Mouse (Mus musculus): ENCODE results near the gene Gnao1. TPM values are rescaled to one million over a fixed set of nuclear protein-coding genes. Genes with fewer than 3 reads are reported as not detected.

The Gnao1 gene
- polyA plus RNA-seq, 1 experiment from 2014 or later, result 9.4 TPM

GRCm38 (mm10) chr8:93960909-93961308, 151.1 kb downstream of the Gnao1 start:
- Histone ChIP-seq H3K4me3 (no peak overlapping the region), H3K27me3 (no peaks in the 10 kb centered on the region), H3K27ac (no peak overlapping the region), H3K9me3 (no peaks in the 10 kb centered on the region), H3K4me1 (no peaks in the 10 kb centered on the region), H3K36me3 (0 out of 2 replicates have a peak, but pooled peaks cover under 1% of the 10 kb centered on the region), H3K4me2 (no peak overlapping the region), H3K9ac (no peak overlapping the region)
- WGBS, result 85% methylated on average over 6 of the region's 6 CpGs
- no peak for ATAC-seq (ENCODE audit: insufficient number of reproducible peaks, insufficient read depth, low FRiP score, low TSS enrichment, low read depth)

GRCm38 (mm10) chr8:93968293-93968692, 158.5 kb downstream of the Gnao1 start:
- peak overlapping the region; percentile 53; the same call in 1 of the 2 replicates for H3K27ac ChIP-seq
- no peak overlapping the region for H3K4me3 ChIP-seq
- H3K4me2 ChIP-seq, result no peak overlapping the region
- no peak overlapping the region for H3K9ac ChIP-seq
- ATAC-seq (ENCODE audit: insufficient number of reproducible peaks, insufficient read depth, low FRiP score, low TSS enrichment, low read depth), result no peak
- no peaks in the 10 kb centered on the region for H3K27me3 ChIP-seq
- H3K9me3 ChIP-seq, result no peaks in the 10 kb centered on the region
- WGBS, result 58% methylated on average over 6 of the region's 6 CpGs
- peaks cover 34% of the 10 kb centered on the region for H3K36me3 ChIP-seq
- H3K4me1 ChIP-seq, result peaks cover 15% of the 10 kb centered on the region; the same call in 1 of the 2 replicates

GRCm38 (mm10) chr8:93969626-93970340, 160.0 kb downstream of the Gnao1 start:
- no peak overlapping the region for H3K4me2 ChIP-seq
- H3K9ac ChIP-seq, result no peak overlapping the region
- H3K27me3 ChIP-seq, result no peaks in the 10 kb centered on the region
- no peak for ATAC-seq (ENCODE audit: insufficient number of reproducible peaks, insufficient read depth, low FRiP score, low TSS enrichment, low read depth)
- peaks cover 15% of the 10 kb centered on the region; the same call in 1 of the 2 replicates for H3K4me1 ChIP-seq
- H3K36me3 ChIP-seq, result peaks cover 49% of the 10 kb centered on the region
- no peak overlapping the region for H3K27ac ChIP-seq
- H3K4me3 ChIP-seq, result no peak overlapping the region
- WGBS, result 50% methylated on average over 7 of the region's 7 CpGs
- H3K9me3 ChIP-seq, result no peaks in the 10 kb centered on the region

GRCm38 (mm10) chr8:93971451-93971850, 161.7 kb downstream of the Gnao1 start:
- ATAC-seq (ENCODE audit: insufficient number of reproducible peaks, insufficient read depth, low FRiP score, low TSS enrichment, low read depth), result no peak
- Histone ChIP-seq H3K4me3 (no peak overlapping the region), H3K27ac (no peak overlapping the region), H3K4me1 (peaks cover 15% of the 10 kb centered on the region; the same call in 1 of the 2 replicates), H3K27me3 (no peaks in the 10 kb centered on the region), H3K4me2 (no peak overlapping the region), H3K36me3 (peaks cover 65% of the 10 kb centered on the region), H3K9ac (no peak overlapping the region), H3K9me3 (no peaks in the 10 kb centered on the region)
- WGBS, result 87% methylated on average over 10 of the region's 10 CpGs

- no peak for ATAC-seq (ENCODE audit: insufficient number of reproducible peaks, insufficient read depth, low FRiP score, low TSS enrichment, low read depth)
- Histone ChIP-seq H3K27ac (no peak overlapping the region), H3K36me3 (peaks cover 71% of the 10 kb centered on the region), H3K9me3 (no peaks in the 10 kb centered on the region), H3K27me3 (no peaks in the 10 kb centered on the region), H3K4me1 (peaks cover 15% of the 10 kb centered on the region; the same call in 1 of the 2 replicates), H3K4me2 (no peak overlapping the region), H3K4me3 (no peak overlapping the region), H3K9ac (no peak overlapping the region)
- 71% methylated on average over 5 of the region's 5 CpGs for WGBS
Measured at GRCm38 (mm10) chr8:93972211-93972610, 162.4 kb downstream of the Gnao1 start.

GRCm38 (mm10) chr8:93972971-93973734, 163.4 kb downstream of the Gnao1 start:
- Histone ChIP-seq H3K36me3 (peaks cover 79% of the 10 kb centered on the region), H3K4me1 (peaks cover 15% of the 10 kb centered on the region; the same call in 1 of the 2 replicates), H3K9ac (no peak overlapping the region), H3K27ac (no peak overlapping the region), H3K27me3 (no peaks in the 10 kb centered on the region), H3K4me3 (no peak overlapping the region), H3K9me3 (no peaks in the 10 kb centered on the region), H3K4me2 (no peak overlapping the region)
- WGBS, result 77% methylated on average over 14 of the region's 14 CpGs
- ATAC-seq (ENCODE audit: insufficient number of reproducible peaks, insufficient read depth, low FRiP score, low TSS enrichment, low read depth), result no peak

- H3K4me2 ChIP-seq, result no peak overlapping the region
Measured at GRCm38 (mm10) chr8:93973831-93974375, 164.1 kb downstream of the Gnao1 start.

GRCm38 (mm10) chr8:93974602-93975186, 164.9 kb downstream of the Gnao1 start:
- WGBS, result 77% methylated on average over 11 of the region's 11 CpGs
- Histone ChIP-seq H3K27ac (no peak overlapping the region), H3K36me3 (peaks cover 93% of the 10 kb centered on the region), H3K27me3 (no peaks in the 10 kb centered on the region), H3K9ac (no peak overlapping the region), H3K4me2 (no peak overlapping the region), H3K4me1 (0 out of 2 replicates have a peak, but pooled peaks cover 3% of the 10 kb centered on the region), H3K4me3 (no peak overlapping the region), H3K9me3 (no peaks in the 10 kb centered on the region)
- ATAC-seq (ENCODE audit: insufficient number of reproducible peaks, insufficient read depth, low FRiP score, low TSS enrichment, low read depth), result no peak

More at GRCm38 (mm10) chr8:93973831-93974375, 164.1 kb downstream of the Gnao1 start:
- Histone ChIP-seq H3K36me3 (peaks cover 86% of the 10 kb centered on the region), H3K4me3 (no peak overlapping the region), H3K4me1 (0 out of 2 replicates have a peak, but pooled peaks cover 9% of the 10 kb centered on the region), H3K27ac (no peak overlapping the region), H3K27me3 (no peaks in the 10 kb centered on the region), H3K9me3 (no peaks in the 10 kb centered on the region), H3K9ac (no peak overlapping the region)
- WGBS, result 94% methylated on average over 13 of the region's 13 CpGs
- ATAC-seq (ENCODE audit: insufficient number of reproducible peaks, insufficient read depth, low FRiP score, low TSS enrichment, low read depth), result no peak

GRCm38 (mm10) chr8:93975358-93975757, 165.6 kb downstream of the Gnao1 start:
- H3K27me3 ChIP-seq, result no peaks in the 10 kb centered on the region
- WGBS, result 93% methylated on average over 2 of the region's 2 CpGs
- H3K27ac ChIP-seq, result no peak overlapping the region
- no peak for ATAC-seq (ENCODE audit: insufficient number of reproducible peaks, insufficient read depth, low FRiP score, low TSS enrichment, low read depth)
- no peak overlapping the region for H3K4me2 ChIP-seq
- no peak overlapping the region for H3K9ac ChIP-seq
- no peaks in the 10 kb centered on the region for H3K9me3 ChIP-seq
- H3K4me3 ChIP-seq, result no peak overlapping the region
- H3K4me1 ChIP-seq, result no peaks in the 10 kb centered on the region
- peaks cover 93% of the 10 kb centered on the region for H3K36me3 ChIP-seq

- Histone ChIP-seq H3K4me2 (no peak overlapping the region), H3K27ac (no peak overlapping the region), H3K27me3 (no peaks in the 10 kb centered on the region), H3K4me3 (no peak overlapping the region), H3K9me3 (no peaks in the 10 kb centered on the region), H3K4me1 (no peaks in the 10 kb centered on the region), H3K9ac (no peak overlapping the region), H3K36me3 (peaks cover 93% of the 10 kb centered on the region)
- WGBS, result 82% methylated on average over 6 of the region's 6 CpGs
- ATAC-seq (ENCODE audit: insufficient number of reproducible peaks, insufficient read depth, low FRiP score, low TSS enrichment, low read depth), result no peak
Measured at GRCm38 (mm10) chr8:93976446-93977211, 166.9 kb downstream of the Gnao1 start.

GRCm38 (mm10) chr8:93980141-93980540, 170.4 kb downstream of the Gnao1 start:
- no peak for ATAC-seq (ENCODE audit: insufficient number of reproducible peaks, insufficient read depth, low FRiP score, low TSS enrichment, low read depth)
- Histone ChIP-seq H3K4me2 (no peak overlapping the region), H3K9ac (no peak overlapping the region), H3K36me3 (peaks cover 94% of the 10 kb centered on the region), H3K27ac (no peak overlapping the region), H3K4me1 (no peaks in the 10 kb centered on the region), H3K9me3 (no peaks in the 10 kb centered on the region), H3K27me3 (no peaks in the 10 kb centered on the region), H3K4me3 (no peak overlapping the region)
- 89% methylated on average over 4 of the region's 4 CpGs for WGBS

Data from embryonic facial prominence, embryonic 13.5 days (tissue).